Mouse (Mus musculus) stomach, postnatal 0 days (tissue): ENCODE results near the gene Nmt1. TPM values are rescaled to one million over a fixed set of nuclear protein-coding genes. Genes with fewer than 3 reads are reported as not detected.

Experiments used
- ATAC-seq: fragments of 200-750 bp; cut with Nextera tagmentation; 2 replicates; pipeline ENCODE4 v1.8.0; 2017; ENCODE audit not compliant: low FRiP score, low TSS enrichment
- DNase-seq: peaks from one replicate; pipeline ENCODE4 v3.0.0-alpha.2; 2016; ENCODE audit warnings: low spot score
- H3K27ac ChIP-seq: fragments of 300-500 bp; sonication (generic); replicated peaks from 2 replicates; pipeline ENCODE4 v1.5.1; 2014; ENCODE audit warnings: mild to moderate bottlenecking, control low read depth
- H3K27me3 ChIP-seq: fragments of 300-500 bp; sonication (generic); 2 replicates; pipeline ENCODE4 v1.6.1; 2014; ENCODE audit warnings: low read length; ENCODE audit not compliant: control insufficient read depth, insufficient read depth
- H3K36me3 ChIP-seq: fragments of 300-500 bp; sonication (generic); 2 replicates; pipeline ENCODE4 v1.6.1; 2014; ENCODE audit warnings: low read length, mixed read lengths; ENCODE audit not compliant: control insufficient read depth, insufficient read depth
- H3K4me1 ChIP-seq: fragments of 300-500 bp; sonication (generic); replicated peaks from 2 replicates; pipeline ENCODE4 v1.6.1; 2014; ENCODE audit warnings: antibody characterized with exemption; ENCODE audit not compliant: control insufficient read depth, insufficient read depth
- H3K4me2 ChIP-seq: fragments of 300-500 bp; sonication (generic); replicated peaks from 2 replicates; pipeline ENCODE4 v1.6.1; 2014; ENCODE audit warnings: low read depth, mild to moderate bottlenecking, control low read depth, moderate library complexity
- H3K4me3 ChIP-seq: fragments of 300-500 bp; sonication (generic); 2 replicates; pipeline ENCODE4 v1.5.1; 2014; ENCODE audit warnings: low read depth, low read length, control low read depth
- H3K9ac ChIP-seq: fragments of 300-500 bp; sonication (generic); 2 replicates; pipeline ENCODE4 v1.6.1; 2014; ENCODE audit warnings: mild to moderate bottlenecking, low read length, control low read depth, mixed read lengths
- H3K9me3 ChIP-seq: fragments of 300-500 bp; sonication (generic); 2 replicates; pipeline ENCODE4 v1.6.1; 2016; ENCODE audit warnings: low read length; ENCODE audit not compliant: control insufficient read depth
- CTCF ChIP-seq: IDR thresholded peaks from 2 replicates; pipeline ENCODE4 v1.5.1; 2016; ENCODE audit warnings: antibody characterized with exemption, low read depth, mild to moderate bottlenecking, moderate library complexity
- EP300 ChIP-seq: optimal IDR thresholded peaks from 2 replicates; pipeline ENCODE3; 2016; ENCODE audit warnings: antibody characterized with exemption
- WGBS: fragments of 180-500 bp; shearing (Covaris S2); extraction: QIAGEN DNeasy Blood & Tissue Kit; methylation state at CpG from one replicate; pipeline ENCODE4 v1.1.7; 2014; 5-methylcytosine and 5-hydroxymethylcytosine counted together
- polyA plus RNA-seq: library from polyadenylated mRNA; unstranded; fragments of >200 nt; fragmentation: Nextera tagmentation; extraction: Ambion mirVana; gene quantifications from 2 replicates; pipeline ENCODE4 v1.2.1, GENCODE M21; 2015

Nmt1 gene
- polyA plus RNA-seq, 1 experiment from 2014 or later = 52.3 TPM

- peaks cover 19% of the 10 kb centered on the region for H3K36me3 ChIP-seq
Observed at GRCm38 (mm10) chr11:103051249-103051691, 23.3 kb downstream of the Nmt1 start.

GRCm38 (mm10) chr11:103052078-103052477 lies 24.1 kb downstream of the Nmt1 start:
- Histone ChIP-seq H3K27ac (no peak overlapping the region), H3K4me1 (no peaks in the 10 kb centered on the region), H3K27me3 (no peaks in the 10 kb centered on the region), H3K9ac (no peak overlapping the region), H3K9me3 (no peaks in the 10 kb centered on the region), H3K36me3 (peaks cover 17% of the 10 kb centered on the region), H3K4me2 (no peak overlapping the region), H3K4me3 (no peak overlapping the region)
- TF ChIP-seq CTCF (no peak), EP300 (no peak)
- 87% methylated on average over 6 of the region's 6 CpGs for WGBS
- no peak for DNase-seq
- ATAC-seq = no peak

More at GRCm38 (mm10) chr11:103051249-103051691, 23.3 kb downstream of the Nmt1 start:
- WGBS = 43% methylated on average over 8 of the region's 8 CpGs
- no peak for TF ChIP-seq CTCF
- no peak for TF ChIP-seq EP300
- ATAC-seq (peak; percentile 78; the same call in 1 of the 2 replicates), DNase-seq (peak; percentile 33)
- H3K4me2 ChIP-seq = no peak overlapping the region
- no peaks in the 10 kb centered on the region for H3K9me3 ChIP-seq
- peak overlapping the region; percentile 30; the same call in 1 of the 2 replicates for H3K27ac ChIP-seq
- no peak overlapping the region for H3K4me3 ChIP-seq
- no peak overlapping the region for H3K9ac ChIP-seq
- no peaks in the 10 kb centered on the region for H3K27me3 ChIP-seq
- H3K4me1 ChIP-seq = no peaks in the 10 kb centered on the region

GRCm38 (mm10) chr11:103053191-103054076 lies 25.4 kb downstream of the Nmt1 start:
- no peaks in the 10 kb centered on the region for H3K9me3 ChIP-seq
- ATAC-seq (no peak), DNase-seq (no peak)
- no peak for TF ChIP-seq EP300
- TF ChIP-seq CTCF = no peak
- H3K4me3 ChIP-seq = no peak overlapping the region
- WGBS = 82% methylated on average over 18 of the region's 18 CpGs
- no peak overlapping the region for H3K9ac ChIP-seq
- H3K27me3 ChIP-seq = no peaks in the 10 kb centered on the region
- peak overlapping the region; percentile 24; the same call in 1 of the 2 replicates for H3K27ac ChIP-seq
- H3K4me2 ChIP-seq = no peak overlapping the region
- H3K36me3 ChIP-seq = peaks cover 27% of the 10 kb centered on the region
- no peaks in the 10 kb centered on the region for H3K4me1 ChIP-seq

GRCm38 (mm10) chr11:103054798-103055197 lies 26.8 kb downstream of the Nmt1 start:
- DNase-seq = peak; percentile 75
- no peaks in the 10 kb centered on the region for H3K4me1 ChIP-seq
- ATAC-seq = no peak
- no peak overlapping the region for H3K4me3 ChIP-seq
- no peak overlapping the region for H3K27ac ChIP-seq
- H3K9me3 ChIP-seq = no peaks in the 10 kb centered on the region
- H3K36me3 ChIP-seq = peaks cover 31% of the 10 kb centered on the region
- H3K9ac ChIP-seq = no peak overlapping the region
- WGBS = 45% methylated on average over 6 of the region's 6 CpGs
- TF ChIP-seq EP300 (no peak), CTCF (peak; percentile 91)
- H3K4me2 ChIP-seq = no peak overlapping the region
- H3K27me3 ChIP-seq = no peaks in the 10 kb centered on the region

- H3K36me3 ChIP-seq = peaks cover 33% of the 10 kb centered on the region
- H3K4me3 ChIP-seq = no peak overlapping the region
- no peak overlapping the region for H3K4me2 ChIP-seq
- 94% methylated on average over 7 of the region's 7 CpGs for WGBS
- no peaks in the 10 kb centered on the region for H3K4me1 ChIP-seq
- H3K27ac ChIP-seq = no peak overlapping the region
- TF ChIP-seq EP300 = no peak
- no peak for TF ChIP-seq CTCF
- H3K9me3 ChIP-seq = no peaks in the 10 kb centered on the region
- DNase-seq (no peak), ATAC-seq (peak; percentile 38; the same call in 1 of the 2 replicates)
- no peaks in the 10 kb centered on the region for H3K27me3 ChIP-seq
- no peak overlapping the region for H3K9ac ChIP-seq
Observed at GRCm38 (mm10) chr11:103056636-103057035, 28.6 kb downstream of the Nmt1 start.

- Histone ChIP-seq H3K27me3 (no peaks in the 10 kb centered on the region), H3K27ac (no peak overlapping the region), H3K4me3 (no peak overlapping the region), H3K36me3 (peaks cover 31% of the 10 kb centered on the region), H3K9me3 (no peaks in the 10 kb centered on the region), H3K4me1 (no peaks in the 10 kb centered on the region), H3K9ac (no peak overlapping the region), H3K4me2 (no peak overlapping the region)
- no peak for ATAC-seq
- WGBS = 60% methylated on average over 3 of the region's 3 CpGs
- DNase-seq = no peak
- TF ChIP-seq CTCF (peak; percentile 26; the same call in 1 of the 2 replicates), EP300 (no peak)
Observed at GRCm38 (mm10) chr11:103058499-103059085, 30.6 kb downstream of the Nmt1 start.
